Mouse (Mus musculus) C2C12 (cell line): ENCODE measurements at regions not wholly inside any gene's neighbourhood (a gene's known extent, or its start where the extent isn't known, plus 50 kb on each side); places are given as distances from the start of the nearest gene placed in this dataset.

Source experiments
- CTCF ChIP-seq: IDR thresholded peaks from one replicate; pipeline ENCODE4 v1.5.1; 2011; ENCODE audit not compliant: control insufficient read depth, insufficient read depth, insufficient read length
- MYOG ChIP-seq: IDR thresholded peaks from one replicate; pipeline ENCODE4 v1.6.1; 2011; ENCODE audit not compliant: control insufficient read depth, insufficient read length; ENCODE audit errors: extremely low read depth
- USF1 ChIP-seq: IDR thresholded peaks from one replicate; pipeline ENCODE4 v1.6.1; 2011; ENCODE audit warnings: low read depth, mild to moderate bottlenecking, control low read depth, moderate library complexity

- TF ChIP-seq CTCF (no peak), USF1 (no peak), MYOG (no peak)
Observed at GRCm38 (mm10) chr12:9247506-9247905, 217.7 kb downstream of the Ttc32 start.
